Mouse (Mus musculus) forebrain, embryonic 10.5 days (tissue): ENCODE results near the gene Ubl7. TPM values are rescaled to one million over a fixed set of nuclear protein-coding genes. Genes with fewer than 3 reads are reported as not detected.

Experiments
- DNase-seq: peaks from one replicate; pipeline ENCODE4 v3.0.0-alpha.2; 2017; ENCODE audit warnings: low spot score; ENCODE audit errors: extremely low spot score
- H3K27ac ChIP-seq: fragments of 300-500 bp; sonication (generic); 2 replicates; pipeline ENCODE4 v1.5.1; 2016; ENCODE audit warnings: mild to moderate bottlenecking
- H3K27me3 ChIP-seq: fragments of 300-500 bp; sonication (generic); 2 replicates; pipeline ENCODE4 v1.6.1; 2016; ENCODE audit warnings: mild to moderate bottlenecking; ENCODE audit not compliant: poor library complexity, severe bottlenecking
- H3K36me3 ChIP-seq: fragments of 300-500 bp; sonication (generic); replicated peaks from 2 replicates; pipeline ENCODE4 v1.6.1; 2016; ENCODE audit warnings: mild to moderate bottlenecking, moderate library complexity
- H3K4me1 ChIP-seq: fragments of 300-500 bp; sonication (generic); 2 replicates; pipeline ENCODE4 v1.6.1; 2016
- H3K4me3 ChIP-seq: fragments of 300-500 bp; sonication (generic); 2 replicates; pipeline ENCODE4 v1.5.1; 2016; ENCODE audit warnings: mild to moderate bottlenecking, moderate library complexity
- H3K9me3 ChIP-seq: fragments of 300-500 bp; sonication (generic); 2 replicates; pipeline ENCODE4 v1.6.1; 2016; ENCODE audit warnings: mild to moderate bottlenecking, moderate library complexity
- WGBS: fragments of 180-500 bp; shearing (Covaris S2); methylation state at CpG from one replicate; pipeline ENCODE4 v1.1.7; 2016; 5-methylcytosine and 5-hydroxymethylcytosine counted together
- polyA plus RNA-seq: library from polyadenylated mRNA; unstranded; fragments of >200 nt; fragmentation: Nextera tagmentation; extraction: Ambion mirVana; gene quantifications from 2 replicates; pipeline ENCODE4 v1.2.1, GENCODE M21; 2016

The Ubl7 gene
- polyA plus RNA-seq, 1 experiment from 2014 or later, result 109 TPM

- WGBS, result 55% methylated on average over 1 of the region's 1 CpGs
- H3K9me3 ChIP-seq, result no peaks in the 10 kb centered on the region
- peaks cover 21% of the 10 kb centered on the region for H3K4me1 ChIP-seq
- H3K4me3 ChIP-seq, result no peak overlapping the region
- no peaks in the 10 kb centered on the region for H3K36me3 ChIP-seq
- DNase-seq, result no peak
- no peaks in the 10 kb centered on the region for H3K27me3 ChIP-seq
- no peak overlapping the region for H3K27ac ChIP-seq
Observed at GRCm38 (mm10) chr9:57883413-57883812, 27.4 kb upstream of the Ubl7 start.

GRCm38 (mm10) chr9:57888119-57888518 is 22.7 kb upstream of the Ubl7 start:
- no peak for DNase-seq
- Histone ChIP-seq H3K27me3 (no peaks in the 10 kb centered on the region), H3K27ac (no peak overlapping the region), H3K4me1 (peaks cover 6% of the 10 kb centered on the region), H3K9me3 (no peaks in the 10 kb centered on the region), H3K36me3 (no peaks in the 10 kb centered on the region), H3K4me3 (no peak overlapping the region)
- WGBS, result 90% methylated on average over 6 of the region's 6 CpGs

GRCm38 (mm10) chr9:57900478-57900877 is 10.3 kb upstream of the Ubl7 start:
- Histone ChIP-seq H3K27me3 (peaks cover 4% of the 10 kb centered on the region; the same call in 1 of the 2 replicates), H3K36me3 (no peaks in the 10 kb centered on the region), H3K9me3 (no peaks in the 10 kb centered on the region), H3K27ac (peak overlapping the region; percentile 78), H3K4me3 (no peak overlapping the region), H3K4me1 (peaks cover 30% of the 10 kb centered on the region)
- DNase-seq, result no peak
- 55% methylated on average over 10 of the region's 10 CpGs for WGBS

- peak; percentile 21 for DNase-seq
- 36% methylated on average over 9 of the region's 9 CpGs for WGBS
- H3K36me3 ChIP-seq, result no peaks in the 10 kb centered on the region
- H3K9me3 ChIP-seq, result no peaks in the 10 kb centered on the region
- H3K4me3 ChIP-seq, result peak overlapping the region; percentile 24; the same call in 1 of the 2 replicates
- H3K4me1 ChIP-seq, result peaks cover 30% of the 10 kb centered on the region
- peaks cover 4% of the 10 kb centered on the region; the same call in 1 of the 2 replicates for H3K27me3 ChIP-seq
- peak overlapping the region; percentile 78 for H3K27ac ChIP-seq
Observed at GRCm38 (mm10) chr9:57901197-57901596, 9.6 kb upstream of the Ubl7 start.

GRCm38 (mm10) chr9:57901601-57902000 is 9.2 kb upstream of the Ubl7 start:
- Histone ChIP-seq H3K27me3 (peaks cover 4% of the 10 kb centered on the region; the same call in 1 of the 2 replicates), H3K4me3 (peak overlapping the region; percentile 24; the same call in 1 of the 2 replicates), H3K4me1 (peaks cover 30% of the 10 kb centered on the region), H3K27ac (peak overlapping the region; percentile 78), H3K36me3 (no peaks in the 10 kb centered on the region), H3K9me3 (no peaks in the 10 kb centered on the region)
- no peak for DNase-seq
- WGBS, result 40% methylated on average over 3 of the region's 3 CpGs

GRCm38 (mm10) chr9:57902132-57902531 is 8.6 kb upstream of the Ubl7 start:
- H3K4me3 ChIP-seq, result peak overlapping the region; percentile 24; the same call in 1 of the 2 replicates
- peak overlapping the region; percentile 78 for H3K27ac ChIP-seq
- peaks cover 4% of the 10 kb centered on the region; the same call in 1 of the 2 replicates for H3K27me3 ChIP-seq
- H3K36me3 ChIP-seq, result no peaks in the 10 kb centered on the region
- H3K9me3 ChIP-seq, result no peaks in the 10 kb centered on the region
- no peak for DNase-seq
- peaks cover 30% of the 10 kb centered on the region for H3K4me1 ChIP-seq
- WGBS, result 61% methylated on average over 4 of the region's 4 CpGs

GRCm38 (mm10) chr9:57903589-57904249 is 7.1 kb upstream of the Ubl7 start:
- H3K4me1 ChIP-seq, result peaks cover 30% of the 10 kb centered on the region
- no peak overlapping the region for H3K4me3 ChIP-seq
- H3K36me3 ChIP-seq, result no peaks in the 10 kb centered on the region
- DNase-seq, result no peak
- peaks cover 4% of the 10 kb centered on the region; the same call in 1 of the 2 replicates for H3K27me3 ChIP-seq
- 83% methylated on average over 8 of the region's 8 CpGs for WGBS
- no peaks in the 10 kb centered on the region for H3K9me3 ChIP-seq
- H3K27ac ChIP-seq, result peak overlapping the region; percentile 60

GRCm38 (mm10) chr9:57904250-57904644 is 6.5 kb upstream of the Ubl7 start:
- WGBS, result 91% methylated on average over 5 of the region's 5 CpGs
- Histone ChIP-seq H3K4me1 (peaks cover 30% of the 10 kb centered on the region), H3K9me3 (no peaks in the 10 kb centered on the region), H3K36me3 (no peaks in the 10 kb centered on the region), H3K27me3 (peaks cover 4% of the 10 kb centered on the region; the same call in 1 of the 2 replicates), H3K27ac (peak overlapping the region; percentile 60; the same call in 1 of the 2 replicates), H3K4me3 (no peak overlapping the region)
- no peak for DNase-seq

GRCm38 (mm10) chr9:57907206-57907605 is 3.6 kb upstream of the Ubl7 start:
- DNase-seq, result no peak
- H3K4me3 ChIP-seq, result no peak overlapping the region
- WGBS, result 88% methylated on average over 6 of the region's 6 CpGs
- H3K27ac ChIP-seq, result no peak overlapping the region
- H3K27me3 ChIP-seq, result peaks cover 4% of the 10 kb centered on the region; the same call in 1 of the 2 replicates
- no peaks in the 10 kb centered on the region for H3K9me3 ChIP-seq
- H3K4me1 ChIP-seq, result peaks cover 27% of the 10 kb centered on the region
- H3K36me3 ChIP-seq, result no peaks in the 10 kb centered on the region

GRCm38 (mm10) chr9:57912571-57912970 is 1.8 kb downstream of the Ubl7 start:
- Histone ChIP-seq H3K4me3 (no peak overlapping the region), H3K27ac (no peak overlapping the region), H3K9me3 (no peaks in the 10 kb centered on the region), H3K4me1 (peaks cover 19% of the 10 kb centered on the region), H3K36me3 (peaks cover 16% of the 10 kb centered on the region), H3K27me3 (no peaks in the 10 kb centered on the region)
- no peak for DNase-seq
- 90% methylated on average over 5 of the region's 5 CpGs for WGBS

- WGBS, result 93% methylated on average over 9 of the region's 9 CpGs
- peaks cover 80% of the 10 kb centered on the region for H3K36me3 ChIP-seq
- no peaks in the 10 kb centered on the region for H3K27me3 ChIP-seq
- H3K9me3 ChIP-seq, result no peaks in the 10 kb centered on the region
- no peak overlapping the region for H3K4me3 ChIP-seq
- no peak overlapping the region for H3K27ac ChIP-seq
- H3K4me1 ChIP-seq, result no peaks in the 10 kb centered on the region
- DNase-seq, result no peak
Observed at GRCm38 (mm10) chr9:57921491-57922060, 10.8 kb downstream of the Ubl7 start.

- Histone ChIP-seq H3K27ac (no peak overlapping the region), H3K4me1 (no peaks in the 10 kb centered on the region), H3K4me3 (no peak overlapping the region), H3K27me3 (no peaks in the 10 kb centered on the region), H3K36me3 (peaks cover 86% of the 10 kb centered on the region), H3K9me3 (no peaks in the 10 kb centered on the region)
- no peak for DNase-seq
- 92% methylated on average over 5 of the region's 5 CpGs for WGBS
Observed at GRCm38 (mm10) chr9:57922381-57922780, 11.6 kb downstream of the Ubl7 start.

GRCm38 (mm10) chr9:57923046-57923445 is 12.3 kb downstream of the Ubl7 start:
- Histone ChIP-seq H3K4me3 (no peak overlapping the region), H3K27me3 (no peaks in the 10 kb centered on the region), H3K4me1 (no peaks in the 10 kb centered on the region), H3K36me3 (peaks cover 90% of the 10 kb centered on the region), H3K27ac (no peak overlapping the region), H3K9me3 (no peaks in the 10 kb centered on the region)
- no peak for DNase-seq
- WGBS, result 87% methylated on average over 3 of the region's 3 CpGs
